Mouse (Mus musculus) hindbrain, postnatal 0 days (tissue): ENCODE results near the gene Anxa9. TPM values are rescaled to one million over a fixed set of nuclear protein-coding genes. Genes with fewer than 3 reads are reported as not detected.

ENCODE experiments used
- ATAC-seq: fragments of 200-750 bp; cut with Nextera tagmentation; 2 replicates; pipeline ENCODE4 v1.8.0; 2017; ENCODE audit warnings: mild to moderate bottlenecking, moderate TSS enrichment, moderate library complexity
- DNase-seq: peaks from one replicate; pipeline ENCODE4 v3.0.0-alpha.2; 2015; ENCODE audit warnings: low spot score
- H3K27ac ChIP-seq: fragments of 300-500 bp; sonication (generic); 2 replicates; pipeline ENCODE4 v1.5.1; 2014; ENCODE audit warnings: mild to moderate bottlenecking
- H3K27me3 ChIP-seq: fragments of 300-500 bp; sonication (generic); 2 replicates; pipeline ENCODE4 v1.6.1; 2014; ENCODE audit warnings: low read length, mixed read lengths; ENCODE audit not compliant: insufficient read depth
- H3K36me3 ChIP-seq: fragments of 300-500 bp; sonication (generic); 2 replicates; pipeline ENCODE4 v1.6.1; 2014; ENCODE audit warnings: low read length, mixed read lengths; ENCODE audit not compliant: insufficient read depth
- H3K4me1 ChIP-seq: fragments of 300-500 bp; sonication (generic); 2 replicates; pipeline ENCODE4 v1.6.1; 2014; ENCODE audit warnings: antibody characterized with exemption, low read length, mixed read lengths; ENCODE audit not compliant: insufficient read depth
- H3K4me2 ChIP-seq: fragments of 300-500 bp; sonication (generic); 2 replicates; pipeline ENCODE4 v1.6.1; 2014; ENCODE audit warnings: low read depth, mild to moderate bottlenecking, low read length, moderate library complexity, mixed read lengths
- H3K4me3 ChIP-seq: fragments of 300-500 bp; sonication (generic); 2 replicates; pipeline ENCODE4 v1.5.1; 2014; ENCODE audit warnings: low read length
- H3K9ac ChIP-seq: fragments of 300-500 bp; sonication (generic); replicated peaks from 2 replicates; pipeline ENCODE4 v1.6.1; 2014; ENCODE audit warnings: mild to moderate bottlenecking, low read length, moderate library complexity, mixed read lengths
- H3K9me3 ChIP-seq: fragments of 300-500 bp; sonication (generic); 2 replicates; pipeline ENCODE4 v1.6.1; 2016; ENCODE audit warnings: low read length, mixed read lengths
- CTCF ChIP-seq: IDR thresholded peaks from 2 replicates; pipeline ENCODE4 v1.5.1; 2016; ENCODE audit warnings: antibody characterized with exemption, control low read depth, low read depth
- WGBS: fragments of 180-500 bp; shearing (Covaris S2); extraction: QIAGEN DNeasy Blood & Tissue Kit; methylation state at CpG from one replicate; pipeline ENCODE4 v1.1.7; 2014; 5-methylcytosine and 5-hydroxymethylcytosine counted together
- polyA plus RNA-seq: library from polyadenylated mRNA; unstranded; fragments of >200 nt; fragmentation: Nextera tagmentation; extraction: Ambion mirVana; gene quantifications from 2 replicates; pipeline ENCODE4 v1.2.1, GENCODE M21; 2015
- total RNA-seq: library from RNA; depleted of rRNA; stranded (reverse); fragments of >200 nt; gene quantifications from 2 replicates; pipeline ENCODE4 v1.2.3, GENCODE M21; 2014

Anxa9 gene
- total and polyA plus RNA-seq, 2 experiments from 2014 or later, result 0.31 to 0.48 TPM

DNA sequence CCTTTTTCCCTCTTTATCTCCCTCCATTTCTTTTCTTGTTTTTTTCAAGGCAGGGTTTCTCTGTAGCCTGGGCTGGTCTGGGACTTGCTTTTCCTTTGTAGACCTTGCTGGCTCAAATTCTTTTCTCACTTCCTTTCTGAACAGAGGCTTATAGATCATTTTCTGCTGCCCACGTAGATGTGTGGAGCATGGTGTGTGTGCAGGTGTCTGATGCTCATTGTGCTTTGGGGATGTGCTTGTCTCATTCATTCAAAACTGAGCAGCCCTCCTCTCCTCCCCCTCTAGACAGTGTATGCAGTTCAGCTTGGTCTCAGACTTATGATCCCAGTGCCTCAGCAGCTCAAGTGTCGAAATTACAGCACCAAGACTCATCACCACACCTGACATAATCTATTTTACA lies 12.1 kb upstream of the Anxa9 start:
- H3K27ac ChIP-seq, result no peak overlapping the region
- no peak for ATAC-seq
- no peak overlapping the region; the same call in 1 of the 2 replicates for H3K9ac ChIP-seq
- TF ChIP-seq CTCF, result no peak
- H3K4me3 ChIP-seq, result no peak overlapping the region
- no peak for DNase-seq
- H3K36me3 ChIP-seq, result peaks cover 30% of the 10 kb centered on the region
- no peaks in the 10 kb centered on the region for H3K27me3 ChIP-seq
- 70% methylated on average over 2 of the region's 2 CpGs for WGBS
- H3K4me2 ChIP-seq, result no peak overlapping the region
- no peaks in the 10 kb centered on the region for H3K4me1 ChIP-seq
- no peaks in the 10 kb centered on the region for H3K9me3 ChIP-seq

DNA sequence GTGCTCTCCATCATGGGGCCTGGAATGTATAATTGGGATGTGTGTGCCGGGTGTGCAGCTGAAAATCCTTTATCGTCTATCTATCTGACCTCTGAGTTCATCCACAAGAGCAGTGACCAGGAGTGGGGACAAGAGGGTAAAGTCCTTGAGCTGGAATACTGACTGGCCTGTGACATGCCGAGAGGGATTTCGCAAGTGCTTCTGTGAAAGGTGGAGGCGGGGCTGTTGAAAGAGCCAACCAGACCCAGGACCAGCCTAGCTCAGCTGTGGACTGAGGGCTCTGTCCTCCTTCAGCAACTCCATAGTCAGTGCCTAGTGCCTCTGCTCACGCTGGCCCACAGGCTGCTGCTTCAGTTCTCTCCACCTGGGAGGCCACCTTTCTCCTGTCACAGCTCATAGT lies 11.6 kb upstream of the Anxa9 start:
- WGBS, result 54% methylated on average over 6 of the region's 6 CpGs
- TF ChIP-seq CTCF, result no peak

DNA sequence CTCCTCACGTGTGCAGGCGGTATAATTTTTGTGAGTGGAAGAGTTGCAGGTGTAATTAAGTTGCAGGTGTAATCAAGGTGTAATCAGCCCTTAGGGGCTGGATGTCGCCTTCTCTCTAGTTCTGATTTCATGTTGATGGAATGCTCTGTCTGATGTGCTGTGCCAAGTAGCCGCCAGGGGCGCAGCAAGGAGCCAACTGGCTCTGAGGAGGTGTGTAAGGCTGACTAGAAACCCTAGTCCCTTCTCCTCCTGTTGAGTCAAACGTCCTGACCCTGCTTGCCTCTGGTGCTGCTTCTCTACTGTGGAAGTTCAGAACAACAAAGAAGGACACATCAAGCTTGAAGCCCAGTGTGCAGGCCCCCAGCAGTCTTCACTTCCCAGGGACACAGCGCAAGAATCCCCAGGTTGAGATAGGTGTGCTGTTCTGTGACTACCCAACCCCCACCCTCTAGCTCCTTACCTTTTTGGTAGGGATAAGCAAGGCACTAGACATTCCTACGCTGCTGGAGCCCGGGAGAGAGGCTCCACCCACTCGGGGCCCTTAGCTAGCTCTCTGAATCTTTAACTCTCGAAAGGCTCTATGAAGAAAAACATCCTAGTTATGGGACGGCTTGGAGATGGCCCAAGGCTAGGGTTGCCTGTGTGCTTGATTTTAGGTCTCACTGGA lies 10.6 kb upstream of the Anxa9 start:
- ATAC-seq, result peak; percentile 21; the same call in 1 of the 2 replicates

More for the DNA sequence above, 11.6 kb upstream of the Anxa9 start:
- no peak overlapping the region for H3K27ac ChIP-seq
- H3K9me3 ChIP-seq, result no peaks in the 10 kb centered on the region
- H3K4me3 ChIP-seq, result no peak overlapping the region
- H3K9ac ChIP-seq, result no peak overlapping the region
- H3K4me1 ChIP-seq, result no peaks in the 10 kb centered on the region
- no peak for ATAC-seq
- no peak overlapping the region for H3K4me2 ChIP-seq
- peaks cover 25% of the 10 kb centered on the region for H3K36me3 ChIP-seq
- H3K27me3 ChIP-seq, result no peaks in the 10 kb centered on the region
- no peak for DNase-seq

DNA sequence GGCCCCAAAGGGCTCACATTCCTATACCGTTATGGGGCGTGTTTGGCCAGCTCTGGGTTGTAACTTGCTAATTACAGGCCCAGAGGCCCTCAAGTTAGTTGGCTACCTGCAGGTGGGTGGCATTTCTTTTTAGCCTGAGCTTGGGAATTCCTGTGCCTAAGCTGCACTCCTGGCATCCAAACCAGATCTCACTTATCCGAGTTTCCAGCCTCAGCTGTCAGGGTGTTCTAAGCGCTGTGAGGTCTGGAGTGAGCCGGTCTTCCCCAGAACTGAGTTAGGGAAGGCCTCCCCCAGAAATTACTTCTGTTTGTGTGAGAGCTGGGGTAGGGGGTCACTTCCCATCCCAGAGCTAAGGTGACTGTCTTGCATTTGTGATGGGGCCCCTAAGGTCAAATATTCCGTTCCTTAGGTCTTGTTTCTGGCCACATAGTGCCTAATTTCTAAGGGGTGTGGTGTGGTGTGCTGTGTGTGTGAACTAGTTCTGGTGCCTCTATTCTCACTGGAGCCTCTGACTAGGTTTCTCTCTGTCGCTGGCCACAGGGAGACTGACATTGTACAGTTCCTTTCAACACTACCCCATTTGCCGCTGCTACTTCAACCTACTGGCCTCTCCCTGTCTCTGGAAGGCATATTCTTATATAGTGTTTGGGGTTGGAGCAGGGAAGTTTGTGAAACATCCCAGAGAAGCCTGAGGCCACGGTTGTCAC lies 9.0 kb upstream of the Anxa9 start:
- H3K4me3 ChIP-seq, result peak overlapping the region; percentile 79
- peak overlapping the region; percentile 98 for H3K9ac ChIP-seq
- H3K27ac ChIP-seq, result peak overlapping the region; percentile 92
- no peaks in the 10 kb centered on the region for H3K4me1 ChIP-seq
- H3K36me3 ChIP-seq, result peaks cover 1% of the 10 kb centered on the region; the same call in 1 of the 2 replicates
- no peak for TF ChIP-seq CTCF
- H3K4me2 ChIP-seq, result peak overlapping the region; percentile 86
- DNase-seq (no peak), ATAC-seq (no peak; the same call in 1 of the 2 replicates)
- no peaks in the 10 kb centered on the region for H3K9me3 ChIP-seq
- 14% methylated on average over 9 of the region's 9 CpGs for WGBS
- H3K27me3 ChIP-seq, result no peaks in the 10 kb centered on the region

More for the DNA sequence above, 10.6 kb upstream of the Anxa9 start:
- H3K4me2 ChIP-seq, result peak overlapping the region; percentile 23
- H3K4me1 ChIP-seq, result no peaks in the 10 kb centered on the region
- no peaks in the 10 kb centered on the region for H3K9me3 ChIP-seq
- peak; percentile 80 for TF ChIP-seq CTCF
- no peak overlapping the region for H3K4me3 ChIP-seq
- peaks cover 17% of the 10 kb centered on the region for H3K36me3 ChIP-seq
- peak overlapping the region; percentile 4; the same call in 1 of the 2 replicates for H3K27ac ChIP-seq
- WGBS, result 21% methylated on average over 12 of the region's 12 CpGs
- no peaks in the 10 kb centered on the region for H3K27me3 ChIP-seq
- DNase-seq, result peak; percentile 73
- H3K9ac ChIP-seq, result no peak overlapping the region

DNA sequence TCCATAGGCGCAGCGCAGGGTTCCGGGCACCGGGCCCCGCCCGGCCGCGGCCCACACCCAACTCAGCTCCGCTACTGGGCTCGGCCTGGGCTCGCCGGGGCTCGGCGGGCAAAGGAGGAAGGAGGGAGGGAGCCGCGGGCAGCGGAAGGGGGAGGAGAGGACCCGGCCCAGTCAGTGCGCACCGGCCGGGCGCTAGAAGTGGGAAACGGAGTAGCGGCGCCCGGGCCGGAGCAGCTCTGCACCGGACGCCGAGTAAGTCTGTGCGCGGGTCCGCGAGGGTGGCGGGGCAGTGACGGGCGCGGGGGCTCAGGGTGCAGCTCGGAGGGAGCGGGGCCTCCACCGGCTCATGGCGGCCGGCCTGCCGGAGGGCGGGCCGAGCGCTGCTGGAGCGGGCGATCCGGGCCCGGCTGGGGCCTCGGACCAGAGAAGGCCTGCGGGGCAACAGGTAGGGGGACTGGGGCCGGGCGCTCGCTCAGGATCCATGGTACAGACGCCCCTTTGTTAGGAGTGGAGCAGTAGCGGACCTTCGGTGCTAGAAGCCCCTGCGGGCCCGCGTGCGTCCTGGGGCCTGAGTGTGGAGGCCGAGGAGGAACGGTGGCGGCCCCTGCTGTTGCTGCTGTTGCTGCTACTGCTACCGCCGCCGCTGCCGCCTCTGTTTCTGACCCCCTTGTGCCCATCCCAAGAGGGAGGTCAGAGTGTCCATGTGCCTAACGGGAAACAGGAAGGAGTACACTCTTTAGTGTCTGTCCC lies 8.3 kb upstream of the Anxa9 start:
- Histone ChIP-seq H3K9me3 (no peaks in the 10 kb centered on the region), H3K36me3 (no peaks in the 10 kb centered on the region), H3K27ac (peak overlapping the region; percentile 92), H3K9ac (peak overlapping the region; percentile 98), H3K4me3 (peak overlapping the region; percentile 79), H3K27me3 (no peaks in the 10 kb centered on the region), H3K4me2 (peak overlapping the region; percentile 86), H3K4me1 (no peaks in the 10 kb centered on the region)
- peak; percentile 90 for ATAC-seq
- peak; percentile 62 for TF ChIP-seq CTCF
- DNase-seq, result peak; percentile 82
- under 1% methylated on average over 62 of the region's 71 CpGs for WGBS

DNA sequence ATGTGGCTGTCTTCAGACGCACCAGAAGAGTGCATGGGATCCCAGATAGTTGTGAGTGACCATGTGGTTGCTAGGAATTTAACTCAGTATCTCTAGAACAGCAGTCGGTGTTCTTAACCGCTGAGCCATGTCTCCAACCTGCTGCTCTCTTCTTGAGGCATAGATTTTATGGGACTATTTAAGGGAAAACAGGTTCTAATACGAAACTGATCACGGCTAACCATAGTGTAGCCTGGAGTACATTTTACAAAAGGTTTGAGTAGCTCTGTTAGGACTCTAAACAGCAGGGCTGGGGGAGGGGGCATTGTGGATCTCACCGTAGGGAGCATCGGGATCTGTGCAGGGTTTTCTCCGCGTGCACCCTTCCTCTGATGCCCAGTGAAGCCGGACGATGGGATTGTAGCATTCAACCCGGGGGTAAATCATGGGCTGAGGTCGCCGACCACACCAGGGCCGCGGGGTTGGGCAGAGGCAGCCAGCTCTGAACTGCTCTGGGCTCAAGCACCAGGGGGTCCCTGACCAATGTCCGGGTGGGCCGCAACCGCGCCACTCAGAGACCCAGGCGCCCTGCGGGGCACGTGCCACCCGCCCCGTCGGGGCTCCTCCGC lies 7.6 kb upstream of the Anxa9 start, which contains the start of gene Cers2:
Gene Cers2, plus strand, starts transcription at position 306 of the 608 bp plus-strand sequence.
- Histone ChIP-seq H3K4me2 (peak within 1 kb of the TSS; percentile 86), H3K4me3 (peak within 1 kb of the TSS; percentile 79), H3K36me3 (no peaks in the 10 kb centered on the region), H3K9ac (peak within 1 kb of the TSS; percentile 98), H3K4me1 (no peaks in the 10 kb centered on the region), H3K27me3 (no peaks in the 10 kb centered on the region), H3K27ac (peak within 1 kb of the TSS; percentile 92), H3K9me3 (no peaks in the 10 kb centered on the region)
- DNase-seq (peak; percentile 43), ATAC-seq (peak; percentile 65; the same call in 1 of the 2 replicates)
- WGBS, result 3% methylated on average over 26 of the region's 27 CpGs
- no peak for TF ChIP-seq CTCF
